In genomic region chr17:27333593-27333992, GRCm38 (mm10) we compare ENCODE assay signal across 16 mouse cellular contexts.
A peak's percentile ranks its signal among the peaks of the same experiment; 100 is the strongest.
DNase-seq lines count a peak whose midpoint lies in the region; ATAC-seq lines count a peak whose summit lies in the region.
"Had no signal": no experiment of that assay in that cellular context is flagged by ENCODE, and none has a peak within 500 bp of the region (broad histone marks: within the 10 kb centered on the region; RNA-seq: fewer than 3 reads in every experiment).

No protein-coding gene starts in this region.

- 77% methylated on average over 16 of the region's 16 CpGs for WGBS in heart, embryonic 11.5 days (ENCODE audit: insufficient replicate concordance)
- 66% methylated on average over 16 of the region's 16 CpGs for WGBS in liver, embryonic 15.5 days (ENCODE audit: insufficient replicate concordance)

- no peak for DNase-seq in heart, postnatal 14 days
- peak; percentile 70 for DNase-seq in right cerebral cortex, postnatal 14 days
- DNase-seq in right cerebral cortex, postnatal 36 days (ENCODE audit: low spot score in 2 of 2) = no peak
- peak; percentile 86 for DNase-seq in layer of hippocampus, adult 9-11 months
- DNase-seq in gastrocnemius, postnatal 14 days = no peak
- no peak for DNase-seq in cerebellum, postnatal 25 days
- DNase-seq: adrenal gland, adult 8-10 months; cerebellum, adult 8-10 months; thymus, postnatal 4 days had no signal

- no peaks in the 10 kb centered on the region for H3K36me3 ChIP-seq in heart, embryonic 11.5 days (ENCODE audit: control insufficient read depth, insufficient read depth, low read length)
- no peaks in the 10 kb centered on the region for H3K36me3 ChIP-seq in liver, embryonic 15.5 days (replicated peaks)
- H3K36me3 ChIP-seq: limb, embryonic 12.5 days; neural tube, embryonic 13.5 days had no signal

- no peaks in the 10 kb centered on the region for H3K9me3 ChIP-seq in heart, embryonic 11.5 days (replicated peaks; ENCODE audit: control insufficient read depth, low read length)
- no peaks in the 10 kb centered on the region for H3K9me3 ChIP-seq in liver, embryonic 15.5 days (replicated peaks)
- H3K9me3 ChIP-seq: limb, embryonic 12.5 days; megakaryocyte, embryonic 14.5 days; neural tube, embryonic 13.5 days had no signal

- no peak overlapping the region for H3K9ac ChIP-seq in heart, embryonic 11.5 days (ENCODE audit: low read depth, low read length)
- no peak overlapping the region for H3K9ac ChIP-seq in liver, embryonic 15.5 days
- H3K9ac ChIP-seq: limb, embryonic 12.5 days; neural tube, embryonic 13.5 days had no signal

- no peak for ATAC-seq in heart, embryonic 11.5 days (replicated peaks; ENCODE audit: insufficient number of reproducible peaks, low FRiP score, low TSS enrichment)
- ATAC-seq in liver, embryonic 15.5 days (ENCODE audit: insufficient read depth) = no peak
- ATAC-seq: forebrain, embryonic 14.5 days had no signal

- H3K4me3 ChIP-seq in heart, embryonic 11.5 days (ENCODE audit: low read depth, low read length) = no peak overlapping the region
- H3K4me3 ChIP-seq in liver, embryonic 15.5 days (replicated peaks) = no peak overlapping the region
- H3K4me3 ChIP-seq: limb, embryonic 12.5 days; megakaryocyte, embryonic 14.5 days; neural tube, embryonic 13.5 days had no signal

- intact Hi-C loops in heart, postnatal 14 days (cut with DNase I) = no loop called here
- intact Hi-C loops in gastrocnemius, postnatal 14 days (cut with DNase I; ENCODE audit: low total_unique reads) = loop anchor here (1.0 kb wide), 1 partner anchor 126 kb away; no protein-coding TSS in a partner anchor

- H3K27ac ChIP-seq in heart, embryonic 11.5 days (ENCODE audit: low read depth, low read length) = no peak overlapping the region
- no peak overlapping the region for H3K27ac ChIP-seq in liver, embryonic 15.5 days (replicated peaks)
- H3K27ac ChIP-seq: limb, embryonic 12.5 days; neural tube, embryonic 13.5 days; stomach, postnatal 0 days had no signal

- H3K27me3 ChIP-seq in heart, embryonic 11.5 days (ENCODE audit: control insufficient read depth, insufficient read depth, low read length) = peaks cover 2% of the 10 kb centered on the region; the same call in 1 of the 2 replicates
- H3K27me3 ChIP-seq in liver, embryonic 15.5 days = no peaks in the 10 kb centered on the region
- H3K27me3 ChIP-seq: limb, embryonic 12.5 days; neural tube, embryonic 13.5 days had no signal

- peak overlapping the region; percentile 16; the same call in 1 of the 2 replicates for H3K4me2 ChIP-seq in heart, embryonic 11.5 days
- peak overlapping the region; percentile 13; the same call in 1 of the 2 replicates for H3K4me2 ChIP-seq in liver, embryonic 15.5 days
- H3K4me2 ChIP-seq: limb, embryonic 12.5 days; neural tube, embryonic 13.5 days had no signal

- peaks cover 16% of the 10 kb centered on the region; the same call in 1 of the 2 replicates for H3K4me1 ChIP-seq in heart, embryonic 11.5 days (ENCODE audit: control insufficient read depth, insufficient read depth, low read length)
- H3K4me1 ChIP-seq in liver, embryonic 15.5 days (replicated peaks) = peaks cover 14% of the 10 kb centered on the region

Comparison
In these comparisons a context has a peak if more than half of its experiments do, and no peak if none do; other contexts are left out.
1. DNase-seq: peak in right cerebral cortex, postnatal 14 days (single experiment) and layer of hippocampus, adult 9-11 months (single experiment); none in heart, postnatal 14 days (0 of 2), right cerebral cortex, postnatal 36 days (0 of 2), gastrocnemius, postnatal 14 days (single experiment) and cerebellum, postnatal 25 days (0 of 2).